Mouse (Mus musculus): ENCODE data around the gene Dock6. TPM values are rescaled to one million over a fixed set of nuclear protein-coding genes. Genes with fewer than 3 reads are reported as not detected.
A peak's percentile ranks its signal among the peaks of the same experiment; 100 is the strongest.

Dock6 gene
- polyA plus RNA-seq, 1 experiment from 2014 or later = 38.3 TPM

DNA sequence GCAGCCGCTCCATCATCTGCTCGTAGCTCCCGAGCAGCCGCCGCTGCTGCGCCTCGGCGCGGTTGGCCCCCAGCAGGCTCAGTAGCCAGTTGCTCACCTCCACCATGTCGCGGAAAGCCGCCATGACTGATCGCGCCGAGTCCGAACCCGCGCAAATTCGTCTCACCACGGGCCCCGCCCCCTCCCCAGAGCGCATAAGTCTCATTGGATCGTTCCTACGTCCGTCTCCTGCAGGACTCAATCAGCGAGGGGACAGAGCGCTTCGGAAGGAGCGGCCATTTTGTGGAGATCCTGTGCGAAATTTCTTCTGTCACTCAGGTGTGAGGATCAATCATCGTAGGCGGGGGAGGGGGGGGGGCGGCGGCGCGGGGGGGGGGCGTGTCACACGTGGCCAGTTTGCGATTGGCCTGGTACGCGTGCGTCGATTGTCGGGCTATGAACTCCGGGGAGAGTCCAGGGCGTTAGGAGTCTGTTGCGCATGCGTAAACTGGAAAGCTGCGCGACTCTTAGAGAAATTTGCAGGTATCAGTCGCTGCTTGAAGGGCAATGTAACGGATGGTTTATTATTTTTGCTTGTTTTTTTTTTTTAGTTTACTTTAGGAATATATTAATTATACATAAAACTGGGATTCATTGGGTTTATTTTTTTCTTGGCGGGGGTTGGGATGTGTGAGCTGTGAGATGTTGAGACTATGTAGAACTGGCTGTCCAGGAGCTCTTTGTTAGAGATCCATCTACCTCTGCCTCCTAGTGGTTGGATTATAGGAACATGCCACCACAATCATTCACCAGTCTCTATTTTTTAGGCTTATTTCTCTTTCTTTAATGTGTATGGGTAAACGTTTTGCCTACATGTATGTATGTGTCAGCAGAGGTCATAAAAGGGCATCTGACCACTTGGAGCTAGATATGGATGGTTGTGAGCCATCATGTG lies 92.0 kb downstream of the Dock6 start, which contains the start of gene Spc24:
Spc24 (minus strand) TSS at position 149 of the 934 bp plus-strand sequence.
- H3K27ac ChIP-seq = peak within 1 kb of the TSS; percentile 68
- peak within 1 kb of the TSS; percentile 81 for H3K4me2 ChIP-seq
- no peaks in the 10 kb centered on the region for H3K9me3 ChIP-seq (replicated peaks)
- H3K36me3 ChIP-seq = peaks cover 7% of the 10 kb centered on the region; the same call in 1 of the 2 replicates
- no peaks in the 10 kb centered on the region for H3K27me3 ChIP-seq
- peak within 1 kb of the TSS; percentile 79 for H3K4me3 ChIP-seq
- ATAC-seq (replicated peaks; ENCODE audit: insufficient number of reproducible peaks, insufficient read depth, low FRiP score, low read depth) = peak; percentile 92
- WGBS = under 1% methylated on average over 53 of the region's 54 CpGs
- peak within 1 kb of the TSS; percentile 75 for H3K9ac ChIP-seq
- peaks cover 31% of the 10 kb centered on the region for H3K4me1 ChIP-seq (replicated peaks)

DNA sequence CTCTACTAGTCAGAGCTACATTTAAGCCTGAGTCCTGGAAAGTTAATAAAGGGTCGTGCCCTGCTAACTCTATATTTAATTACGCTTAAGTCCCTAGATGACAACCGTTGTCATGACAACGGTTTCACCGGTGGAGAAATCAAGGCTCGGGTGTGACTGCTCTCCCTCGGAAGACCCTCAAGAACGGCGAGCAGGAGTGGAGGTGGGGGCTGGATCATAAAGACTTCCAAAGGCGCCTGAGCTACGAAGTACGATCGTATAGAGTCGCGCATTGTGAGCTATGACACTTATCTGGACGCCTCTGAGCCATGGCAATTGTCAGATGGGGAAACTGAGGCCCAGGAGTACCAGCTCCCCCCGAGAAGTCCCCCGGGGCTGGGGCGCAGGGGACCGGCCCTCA lies 92.7 kb downstream of the Dock6 start:
- Histone ChIP-seq H3K27ac (peak overlapping the region; percentile 41), H3K4me3 (peak overlapping the region; percentile 79), H3K9ac (peak overlapping the region; percentile 75), H3K36me3 (peaks cover 7% of the 10 kb centered on the region; the same call in 1 of the 2 replicates), H3K4me1 (replicated peaks) (peaks cover 35% of the 10 kb centered on the region), H3K4me2 (peak overlapping the region; percentile 81), H3K27me3 (no peaks in the 10 kb centered on the region), H3K9me3 (replicated peaks) (no peaks in the 10 kb centered on the region)
- no peak for ATAC-seq (replicated peaks; ENCODE audit: insufficient number of reproducible peaks, insufficient read depth, low FRiP score, low read depth)
- WGBS = under 1% methylated on average over 20 of the region's 20 CpGs

DNA sequence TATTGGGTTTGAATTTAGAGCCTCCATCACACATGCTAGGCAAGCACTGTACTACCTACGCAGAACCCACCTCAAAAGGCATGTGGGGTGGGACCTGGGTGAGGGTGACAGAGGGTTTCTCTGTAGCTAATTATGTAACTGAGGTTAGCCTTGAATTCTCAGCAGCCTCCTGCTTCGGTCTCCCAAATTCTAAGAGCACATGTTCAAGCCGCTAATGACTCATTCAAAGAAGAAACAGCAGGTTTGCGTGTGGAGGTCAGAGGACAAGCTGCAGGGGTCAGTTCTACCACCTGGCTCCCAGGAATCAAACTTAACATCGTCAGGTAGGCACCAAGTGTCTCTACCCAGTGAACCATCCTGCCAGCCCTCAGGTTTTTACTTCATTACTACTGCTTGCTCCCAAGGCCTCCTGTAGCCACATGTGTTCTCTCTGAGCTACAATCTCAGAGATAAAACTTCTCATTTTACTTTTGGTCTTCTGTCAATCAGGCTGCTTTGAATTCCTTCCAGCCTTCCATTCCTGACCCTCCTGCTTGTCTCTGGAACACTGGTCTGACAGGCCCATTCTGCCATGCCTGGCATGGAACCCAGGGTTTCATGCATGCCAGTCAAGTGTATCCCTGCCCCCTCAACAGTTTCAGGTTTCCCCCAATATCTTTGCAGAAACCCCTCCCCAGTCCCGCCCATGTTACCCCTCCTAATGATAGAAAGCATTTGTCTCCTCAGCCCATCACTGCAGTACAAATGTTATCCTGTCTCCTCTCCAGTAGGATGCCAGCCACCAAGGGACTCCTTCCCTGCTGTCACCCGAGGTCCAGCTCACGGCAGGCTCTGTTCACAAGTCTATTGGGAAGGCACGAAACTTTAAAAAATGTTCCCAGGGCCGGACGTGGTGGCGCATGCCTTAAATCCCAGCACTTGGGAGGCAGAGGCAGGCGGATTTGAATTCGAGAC lies 93.6 kb downstream of the Dock6 start:
- 55% methylated on average over 14 of the region's 14 CpGs for WGBS
- H3K27ac ChIP-seq = peak overlapping the region; percentile 24; the same call in 1 of the 2 replicates
- no peaks in the 10 kb centered on the region for H3K27me3 ChIP-seq
- no peak for ATAC-seq (replicated peaks; ENCODE audit: insufficient number of reproducible peaks, insufficient read depth, low FRiP score, low read depth)
- H3K9me3 ChIP-seq (replicated peaks) = no peaks in the 10 kb centered on the region
- peaks cover 7% of the 10 kb centered on the region; the same call in 1 of the 2 replicates for H3K36me3 ChIP-seq
- peaks cover 41% of the 10 kb centered on the region for H3K4me1 ChIP-seq (replicated peaks)
- H3K4me2 ChIP-seq = peak overlapping the region; percentile 81
- H3K4me3 ChIP-seq = peak overlapping the region; percentile 79
- no peak overlapping the region; the same call in 1 of the 2 replicates for H3K9ac ChIP-seq

- Histone ChIP-seq H3K27ac (peak overlapping the region; percentile 69), H3K36me3 (peaks cover 7% of the 10 kb centered on the region; the same call in 1 of the 2 replicates), H3K4me1 (replicated peaks) (peaks cover 51% of the 10 kb centered on the region), H3K4me3 (no peak overlapping the region), H3K9me3 (replicated peaks) (no peaks in the 10 kb centered on the region), H3K27me3 (no peaks in the 10 kb centered on the region), H3K9ac (no peak overlapping the region), H3K4me2 (no peak overlapping the region)
- WGBS = 61% methylated on average over 13 of the region's 13 CpGs
- ATAC-seq (replicated peaks; ENCODE audit: insufficient number of reproducible peaks, insufficient read depth, low FRiP score, low read depth) = no peak
Measured at GRCm38 (mm10) chr9:21754516-21755321, 97.7 kb downstream of the Dock6 start.

DNA sequence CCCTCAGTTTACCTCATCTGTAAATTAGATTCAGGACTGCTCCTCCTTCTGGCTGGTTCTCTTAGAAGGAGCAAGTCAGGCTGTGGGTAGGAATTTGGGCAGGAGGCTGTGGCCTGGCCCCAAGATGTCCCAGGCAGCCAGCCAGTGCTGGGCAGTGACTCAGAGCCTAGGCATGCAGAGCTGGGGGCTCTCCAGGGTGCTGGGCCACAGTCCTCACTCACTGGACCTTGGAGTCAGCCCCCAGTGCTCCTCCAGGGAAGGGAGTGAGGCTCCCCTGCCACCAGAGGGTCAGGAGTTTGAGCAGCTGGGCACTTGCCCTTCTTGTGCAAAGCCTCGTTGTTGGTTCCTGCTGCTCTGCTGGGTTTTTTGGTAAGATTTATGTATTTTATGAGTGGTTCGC lies 98.4 kb downstream of the Dock6 start:
- ATAC-seq (replicated peaks; ENCODE audit: insufficient number of reproducible peaks, insufficient read depth, low FRiP score, low read depth) = peak; percentile 80
- Histone ChIP-seq H3K4me3 (no peak overlapping the region), H3K27ac (peak overlapping the region; percentile 69), H3K4me1 (replicated peaks) (peaks cover 48% of the 10 kb centered on the region), H3K9me3 (replicated peaks) (no peaks in the 10 kb centered on the region), H3K36me3 (peaks cover 7% of the 10 kb centered on the region; the same call in 1 of the 2 replicates), H3K27me3 (no peaks in the 10 kb centered on the region), H3K9ac (no peak overlapping the region), H3K4me2 (no peak overlapping the region)
- 55% methylated on average over 2 of the region's 2 CpGs for WGBS

- H3K4me3 ChIP-seq = no peak overlapping the region
- ATAC-seq (replicated peaks; ENCODE audit: insufficient number of reproducible peaks, insufficient read depth, low FRiP score, low read depth) = peak; percentile 38; the same call in 1 of the 2 replicates
- WGBS = 27% methylated on average over 10 of the region's 10 CpGs
- H3K4me2 ChIP-seq = no peak overlapping the region
- no peaks in the 10 kb centered on the region for H3K27me3 ChIP-seq
- H3K4me1 ChIP-seq (replicated peaks) = peaks cover 56% of the 10 kb centered on the region
- peak overlapping the region; percentile 75 for H3K27ac ChIP-seq
- H3K36me3 ChIP-seq = peaks cover 7% of the 10 kb centered on the region; the same call in 1 of the 2 replicates
- H3K9me3 ChIP-seq (replicated peaks) = no peaks in the 10 kb centered on the region
- peak overlapping the region; percentile 26; the same call in 1 of the 2 replicates for H3K9ac ChIP-seq
Measured at GRCm38 (mm10) chr9:21752252-21752792, 100.1 kb downstream of the Dock6 start.

- H3K4me2 ChIP-seq = no peak overlapping the region
- peaks cover 16% of the 10 kb centered on the region for H3K36me3 ChIP-seq
- peaks cover 61% of the 10 kb centered on the region for H3K4me1 ChIP-seq (replicated peaks)
- WGBS = 53% methylated on average over 6 of the region's 6 CpGs
- peak overlapping the region; percentile 24 for H3K27ac ChIP-seq
- no peaks in the 10 kb centered on the region for H3K27me3 ChIP-seq
- no peak overlapping the region for H3K4me3 ChIP-seq
- ATAC-seq (replicated peaks; ENCODE audit: insufficient number of reproducible peaks, insufficient read depth, low FRiP score, low read depth) = no peak
- H3K9me3 ChIP-seq (replicated peaks) = no peaks in the 10 kb centered on the region
- no peak overlapping the region for H3K9ac ChIP-seq
Measured at GRCm38 (mm10) chr9:21751347-21751746, 101.1 kb downstream of the Dock6 start.

DNA sequence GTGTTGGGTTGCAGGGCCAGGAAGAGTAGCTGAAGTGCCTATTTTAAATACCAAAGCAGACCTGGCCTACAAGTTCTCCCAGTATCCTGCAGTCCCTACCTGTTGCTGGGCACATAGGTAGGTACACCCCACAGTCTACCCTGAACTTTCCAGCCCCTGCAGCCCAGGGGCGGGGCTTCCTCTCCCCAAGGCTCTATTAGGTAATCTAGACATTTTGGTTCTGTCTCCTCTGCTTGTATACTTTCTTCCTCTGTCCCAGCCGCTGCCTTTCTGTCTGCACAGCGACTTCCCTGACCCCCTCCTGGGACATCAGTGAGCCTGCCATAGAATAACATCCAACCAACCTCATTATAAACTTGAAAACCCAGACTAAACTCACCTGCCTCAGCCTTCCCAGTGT lies 102.1 kb downstream of the Dock6 start:
- Histone ChIP-seq H3K27me3 (no peaks in the 10 kb centered on the region), H3K27ac (no peak overlapping the region), H3K4me2 (no peak overlapping the region), H3K4me3 (no peak overlapping the region), H3K9ac (no peak overlapping the region), H3K9me3 (replicated peaks) (no peaks in the 10 kb centered on the region), H3K4me1 (replicated peaks) (peaks cover 61% of the 10 kb centered on the region), H3K36me3 (peaks cover 19% of the 10 kb centered on the region)
- no peak for ATAC-seq (replicated peaks; ENCODE audit: insufficient number of reproducible peaks, insufficient read depth, low FRiP score, low read depth)
- WGBS = 83% methylated on average over 3 of the region's 3 CpGs
